Mouse (Mus musculus) cerebellum, adult (tissue): ENCODE measurements around the gene Lactb.
"Not testable (repeated sequence)": the region's sequence is repeated elsewhere in the genome, so short reads cannot be mapped to it uniquely, and the experiment has no call there.

Experiments used
- ATAC-seq: cut with Nextera tagmentation; 2 replicates; pipeline ENCODE4 v1.9.2; 2017; ENCODE audit warnings: mild to moderate bottlenecking, moderate library complexity, mixed read lengths; ENCODE audit not compliant: insufficient number of reproducible peaks, low FRiP score, low TSS enrichment

Lactb gene

DNA sequence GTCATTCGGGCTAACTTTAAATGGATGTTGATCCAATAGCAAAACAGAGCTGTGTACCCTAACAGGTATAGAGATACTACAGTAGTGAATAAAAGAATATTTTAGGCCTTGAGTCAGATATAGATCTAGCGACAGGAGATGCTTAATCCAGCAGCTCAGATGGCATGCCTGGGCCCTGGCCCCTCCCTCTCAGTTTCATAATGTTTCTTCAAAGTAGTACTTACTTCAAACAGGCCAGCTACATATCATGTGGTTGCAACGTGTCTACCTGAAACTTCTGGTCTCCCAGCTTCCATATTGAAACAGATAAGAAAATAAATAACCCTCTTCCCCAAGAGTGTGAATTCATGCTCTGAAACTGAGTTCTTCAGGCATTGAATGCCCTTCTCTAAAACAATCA, 49.4 kb downstream of the Lactb start:
- no peak for ATAC-seq

GRCm38 (mm10) chr9:66922076-66922475, 53.2 kb downstream of the Lactb start:
- no peak for ATAC-seq

GRCm38 (mm10) chr9:66920488-66921279, 54.6 kb downstream of the Lactb start:
- no peak for ATAC-seq

- ATAC-seq, result no peak
Measured at GRCm38 (mm10) chr9:66919981-66920380, 55.3 kb downstream of the Lactb start.

GRCm38 (mm10) chr9:66919382-66919971, 55.8 kb downstream of the Lactb start, which contains the start of gene Rab8b:
Rab8b (minus strand) TSS chr9:66919687.
- peak; percentile 98 for ATAC-seq

DNA sequence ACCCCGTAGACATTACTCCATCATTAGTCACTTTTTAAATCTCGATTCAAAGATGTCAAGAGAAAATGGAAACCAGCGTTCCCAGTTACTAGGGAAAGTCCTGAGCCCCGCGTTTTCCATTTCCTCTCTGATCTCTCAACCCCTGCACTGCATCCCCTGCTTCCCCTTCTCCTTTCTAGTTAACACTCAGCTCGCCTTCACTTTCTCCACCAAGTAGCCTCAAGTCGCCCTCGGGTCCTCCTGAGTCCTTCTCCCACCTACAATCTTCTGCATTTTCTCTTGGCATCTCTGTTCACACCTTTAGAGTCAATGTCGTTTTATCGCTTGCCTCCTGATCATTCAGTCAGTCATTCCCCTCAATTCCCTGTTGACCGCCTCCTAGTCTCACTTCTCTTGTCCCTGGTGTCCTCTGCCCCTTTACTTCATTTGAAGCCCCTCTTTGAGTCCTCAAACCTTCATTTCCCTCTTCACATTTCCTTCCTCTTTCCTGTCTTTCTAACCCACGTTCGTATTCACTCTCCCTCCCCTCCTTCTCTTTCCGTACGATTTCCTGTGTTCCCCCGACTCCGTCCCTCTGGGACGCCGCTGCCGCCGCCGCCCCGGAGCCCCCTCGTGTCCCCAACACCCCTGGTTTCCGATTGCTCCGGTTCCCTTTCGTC, 56.5 kb downstream of the Lactb start:
- no peak for ATAC-seq

DNA sequence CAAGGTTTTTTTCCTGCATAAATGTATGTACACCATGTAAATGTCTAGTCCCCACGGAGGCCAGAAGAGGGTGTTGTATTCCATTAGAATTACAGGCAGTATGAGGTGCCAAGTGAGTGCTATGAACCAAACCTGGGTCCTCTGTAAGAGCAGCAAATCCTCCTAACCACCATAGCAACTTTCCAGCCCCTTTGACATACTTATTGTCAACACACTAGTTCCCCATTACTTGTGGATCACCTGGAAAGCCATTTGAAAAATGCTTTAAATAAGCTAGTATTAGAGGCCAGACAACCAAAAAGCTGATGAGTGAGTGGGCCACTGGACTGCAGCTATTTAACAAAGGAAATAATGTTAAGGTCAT, 57.4 kb downstream of the Lactb start:
- ATAC-seq, result no peak

- no peak for ATAC-seq
Measured at GRCm38 (mm10) chr9:66917216-66917891, 57.9 kb downstream of the Lactb start.

DNA sequence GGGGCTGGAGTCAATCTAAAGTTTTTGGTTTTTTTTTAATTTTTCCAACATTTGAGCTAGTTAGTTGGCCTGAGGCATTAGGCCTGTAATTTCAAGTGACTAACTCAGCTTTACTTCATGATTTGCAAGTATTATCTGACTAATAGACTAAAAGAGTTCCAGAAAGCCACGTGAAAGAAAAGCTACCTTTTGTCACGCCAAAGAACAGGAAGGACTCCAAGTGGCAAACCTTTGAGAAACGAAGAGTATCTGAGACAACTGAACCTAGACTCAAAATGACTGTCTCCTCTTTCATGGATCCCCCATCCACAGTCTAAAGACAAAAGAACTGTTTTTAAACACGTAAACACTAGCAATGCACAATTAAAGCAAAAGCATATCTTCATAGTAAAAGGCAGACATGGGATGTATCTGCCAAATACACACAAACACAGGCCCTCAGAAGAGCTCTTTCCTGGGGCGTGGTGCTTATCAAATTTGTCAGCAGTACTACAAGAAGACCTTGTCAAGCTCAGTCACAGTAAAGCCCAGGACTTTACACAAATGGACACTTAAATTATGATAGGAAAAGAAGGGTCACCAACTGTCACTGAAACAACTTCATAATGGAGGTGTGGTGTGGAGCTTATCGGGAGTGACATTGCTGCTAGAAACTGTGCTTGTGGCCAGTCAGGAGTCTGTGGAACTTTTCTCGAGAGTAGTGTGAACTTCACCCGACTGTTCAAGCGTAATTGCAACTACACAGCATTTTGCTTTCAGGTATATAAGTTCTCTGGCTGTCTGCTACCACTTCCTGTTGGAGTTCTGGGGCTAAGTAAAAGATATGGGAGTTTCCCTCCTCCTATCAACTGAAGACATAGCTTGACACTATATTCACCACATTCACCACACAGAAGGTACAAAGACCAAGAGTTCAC, 59.2 kb downstream of the Lactb start:
- ATAC-seq, result no peak

DNA sequence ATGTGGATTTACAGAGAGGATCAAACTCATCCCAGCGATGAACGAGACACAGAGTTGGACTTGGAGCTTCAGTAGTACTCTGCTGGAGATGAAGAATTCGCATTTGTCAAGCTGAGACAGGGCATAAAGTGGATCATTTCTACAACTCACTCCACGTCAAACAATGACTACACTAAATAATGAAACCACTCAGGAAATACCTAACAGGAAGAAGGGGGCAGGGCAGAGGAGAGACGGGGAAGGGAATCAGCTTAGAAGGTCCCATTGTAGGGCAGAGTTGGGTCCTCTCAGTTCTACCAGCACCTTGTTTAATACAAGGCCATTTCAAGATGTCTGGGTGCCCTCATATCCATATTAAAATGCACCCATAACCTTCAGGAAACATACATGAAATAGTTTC, 59.9 kb downstream of the Lactb start:
- no peak for ATAC-seq

- ATAC-seq, result no peak
Measured at GRCm38 (mm10) chr9:66914540-66914939, 60.7 kb downstream of the Lactb start.

DNA sequence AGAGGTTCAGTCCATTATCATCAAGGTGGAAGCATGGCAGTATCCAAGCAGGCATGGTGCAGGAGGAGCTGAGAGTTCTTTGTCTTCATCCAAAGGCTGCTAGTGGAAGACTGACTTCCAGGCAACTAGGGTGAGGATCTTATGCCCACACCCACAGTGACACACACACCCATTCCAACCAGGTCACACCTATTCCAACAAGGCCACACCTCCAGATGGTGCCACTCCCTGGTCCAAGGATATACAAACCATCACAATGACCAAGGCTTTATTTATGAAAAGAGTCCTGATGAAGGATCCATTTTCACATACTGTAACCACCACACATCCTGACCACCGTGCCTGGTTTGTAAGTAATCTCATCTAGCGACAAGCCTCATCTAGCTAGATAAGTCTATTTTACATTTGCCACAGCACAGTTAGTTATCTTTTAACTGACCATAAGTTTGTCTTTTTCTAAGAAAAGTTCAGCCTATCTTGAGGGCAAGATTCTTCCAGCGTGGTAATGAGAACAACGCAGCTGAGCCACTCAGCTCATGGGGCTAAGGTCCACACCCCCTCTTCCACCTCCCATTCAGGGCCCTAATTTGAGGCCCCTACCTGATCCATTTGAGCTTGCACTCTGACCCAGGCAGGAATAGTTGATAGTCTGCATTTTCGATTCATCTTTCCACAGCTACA, 61.9 kb downstream of the Lactb start:
- not testable (repeated sequence) for ATAC-seq

DNA sequence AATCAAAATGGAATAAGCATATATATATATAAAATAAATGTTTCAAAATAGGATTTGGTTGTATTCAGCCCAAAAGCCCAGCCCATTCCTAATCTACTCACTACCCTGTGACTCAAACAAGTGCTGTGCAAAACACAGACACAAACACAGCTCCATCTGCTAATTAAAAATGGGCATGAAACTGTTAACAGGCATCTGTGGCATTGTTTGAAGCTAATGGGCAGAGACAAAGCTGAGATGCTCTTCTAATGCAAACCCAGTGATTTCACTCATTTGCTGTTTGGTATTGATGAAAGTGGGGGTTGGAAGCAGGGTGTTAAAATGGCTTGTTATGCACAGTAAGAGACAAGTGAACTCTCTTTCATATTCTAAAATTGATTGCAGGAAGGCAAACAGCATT, 63.0 kb downstream of the Lactb start:
- ATAC-seq, result no peak

DNA sequence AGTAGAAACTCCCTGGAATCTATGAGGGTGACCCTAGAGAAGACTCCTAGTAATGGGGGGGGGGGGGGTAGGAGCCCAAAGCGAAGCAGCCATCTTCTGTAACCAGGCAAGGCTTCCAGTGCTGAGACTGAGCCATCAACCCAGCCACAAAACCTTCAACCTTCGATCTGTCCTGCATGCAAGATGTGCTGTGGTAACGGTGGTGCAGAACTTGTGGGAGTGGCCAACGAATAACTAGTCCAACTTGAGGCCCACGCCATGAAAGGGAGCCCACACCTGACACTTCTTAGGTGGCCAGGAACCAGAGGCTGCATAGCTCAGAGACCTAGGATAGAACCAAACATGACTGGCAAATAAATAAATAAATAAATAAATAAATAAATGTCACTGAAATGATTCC, 64.6 kb downstream of the Lactb start:
- no peak for ATAC-seq

- ATAC-seq, result no peak
Measured at GRCm38 (mm10) chr9:66909922-66910321, 65.4 kb downstream of the Lactb start.

DNA sequence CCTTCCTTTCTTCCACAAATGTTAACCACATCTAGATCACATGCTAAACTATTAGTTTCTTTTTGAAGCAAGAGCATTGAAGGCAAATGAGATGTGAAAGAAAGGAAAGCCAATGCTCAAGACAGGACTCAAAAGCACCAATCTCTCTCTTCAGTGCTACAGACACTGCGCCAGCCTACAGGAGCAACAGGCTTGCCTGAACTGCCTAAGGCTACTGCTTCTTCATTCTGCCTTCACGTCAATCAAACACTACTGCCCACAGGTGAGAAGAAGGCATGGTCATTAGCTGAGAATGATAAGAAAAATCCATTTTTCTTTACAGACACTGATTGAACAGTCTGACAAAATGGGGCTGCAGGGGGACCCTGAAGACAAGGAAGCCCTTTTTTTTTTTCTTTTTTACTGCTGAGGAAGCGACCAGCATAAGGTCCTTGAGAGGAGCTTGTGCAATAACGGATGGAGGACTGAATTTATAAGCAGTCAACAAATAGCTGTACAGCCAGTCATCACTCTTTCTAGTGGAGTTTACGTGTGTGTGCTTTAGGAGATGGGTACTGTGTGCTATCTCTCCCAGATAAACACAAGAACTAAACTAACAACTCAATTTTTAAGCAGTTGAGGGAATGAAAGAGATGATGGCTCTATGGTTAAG, 67.4 kb downstream of the Lactb start:
- no peak for ATAC-seq

GRCm38 (mm10) chr9:66907126-66907525, 68.2 kb downstream of the Lactb start:
- no peak for ATAC-seq

DNA sequence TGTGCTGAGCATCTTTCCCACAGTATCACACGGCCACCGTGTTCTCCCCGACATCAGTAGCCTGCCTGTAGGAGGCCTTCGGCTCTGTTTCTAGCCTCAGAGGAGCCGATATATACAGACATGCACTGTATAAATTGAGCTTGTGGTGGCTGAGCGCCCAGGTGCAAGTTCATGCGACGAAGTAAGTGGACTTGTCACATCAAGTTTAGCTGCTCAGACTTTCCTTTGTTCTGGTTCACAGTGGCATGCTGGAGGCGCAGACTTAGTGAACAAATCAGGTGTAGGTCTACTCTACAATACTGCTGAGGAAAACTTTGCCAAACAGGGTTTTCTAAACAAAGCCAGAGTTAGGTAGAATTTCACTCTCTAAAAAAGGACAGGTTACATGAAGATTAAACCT, 69.3 kb downstream of the Lactb start:
- ATAC-seq, result no peak
